Mouse (Mus musculus) naive thymus-derived CD4-positive, alpha-beta T cell, adult 2 months (primary cell): ENCODE measurements around the gene 9330182L06Rik.

Source experiments
- DNase-seq: peaks from one replicate; pipeline ENCODE4 v3.0.0-alpha.2; 2011; ENCODE audit warnings: low read depth

Gene 9330182L06Rik

DNA sequence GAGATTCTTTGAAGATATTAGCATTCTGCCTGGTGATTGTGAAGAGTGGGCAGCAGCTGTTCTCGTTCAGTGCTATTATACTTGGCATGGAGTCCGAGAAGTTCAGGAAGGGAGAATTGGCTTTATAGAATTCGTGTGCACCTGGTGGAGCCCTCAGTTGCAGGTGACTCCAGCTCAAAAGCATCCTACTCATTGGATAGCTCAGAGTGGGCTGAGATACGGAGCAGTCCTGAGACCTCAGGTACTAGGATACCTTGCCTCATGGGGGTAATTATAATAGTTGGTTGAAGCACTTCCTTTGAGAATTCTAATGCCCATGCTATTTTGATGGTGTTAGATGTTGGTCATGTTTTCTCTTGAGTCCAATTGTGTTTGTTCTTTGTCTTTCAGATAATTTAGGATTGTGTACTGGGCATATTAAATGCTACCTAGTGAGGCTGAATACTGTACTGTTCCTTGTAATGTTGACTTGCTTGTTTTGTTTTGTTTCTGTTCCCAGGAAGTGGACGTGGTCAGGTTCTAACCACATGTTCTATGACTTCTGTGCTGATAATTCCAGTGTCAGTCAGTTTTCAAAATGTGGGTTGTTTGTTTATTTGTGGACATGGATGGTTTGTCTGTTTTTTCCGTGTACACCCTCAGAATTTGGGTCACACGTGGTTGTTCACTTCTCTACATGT lies 96.2 kb downstream of the 9330182L06Rik start:
- DNase-seq = no peak

- no peak for DNase-seq
Observed at GRCm38 (mm10) chr5:9364937-9365336, 99.0 kb downstream of the 9330182L06Rik start.

- DNase-seq = no peak
Observed at GRCm38 (mm10) chr5:9367920-9368692, 102.2 kb downstream of the 9330182L06Rik start.

GRCm38 (mm10) chr5:9371127-9371526 lies 105.2 kb downstream of the 9330182L06Rik start:
- no peak for DNase-seq

DNA sequence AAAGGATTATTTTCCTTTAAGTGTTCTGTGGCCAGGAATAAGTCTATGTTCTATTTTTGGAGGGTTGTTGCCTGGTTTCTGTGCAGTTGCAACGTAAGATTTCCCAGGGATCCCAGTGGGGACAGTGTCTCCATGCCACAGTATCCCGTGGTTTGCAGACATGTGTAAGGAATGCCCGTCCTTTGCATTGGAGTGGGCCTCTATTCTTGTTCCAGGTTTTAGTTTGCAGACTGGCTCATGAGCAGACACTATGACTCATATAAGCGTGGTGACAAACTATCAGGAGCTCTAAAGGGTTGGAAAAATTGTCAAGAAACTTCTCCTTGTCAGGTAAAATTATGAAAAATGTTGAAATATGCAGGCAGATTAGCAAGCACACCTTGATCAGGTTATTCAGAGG lies 107.4 kb downstream of the 9330182L06Rik start:
- no peak for DNase-seq

GRCm38 (mm10) chr5:9389968-9390367 lies 124.0 kb downstream of the 9330182L06Rik start:
- no peak for DNase-seq

DNA sequence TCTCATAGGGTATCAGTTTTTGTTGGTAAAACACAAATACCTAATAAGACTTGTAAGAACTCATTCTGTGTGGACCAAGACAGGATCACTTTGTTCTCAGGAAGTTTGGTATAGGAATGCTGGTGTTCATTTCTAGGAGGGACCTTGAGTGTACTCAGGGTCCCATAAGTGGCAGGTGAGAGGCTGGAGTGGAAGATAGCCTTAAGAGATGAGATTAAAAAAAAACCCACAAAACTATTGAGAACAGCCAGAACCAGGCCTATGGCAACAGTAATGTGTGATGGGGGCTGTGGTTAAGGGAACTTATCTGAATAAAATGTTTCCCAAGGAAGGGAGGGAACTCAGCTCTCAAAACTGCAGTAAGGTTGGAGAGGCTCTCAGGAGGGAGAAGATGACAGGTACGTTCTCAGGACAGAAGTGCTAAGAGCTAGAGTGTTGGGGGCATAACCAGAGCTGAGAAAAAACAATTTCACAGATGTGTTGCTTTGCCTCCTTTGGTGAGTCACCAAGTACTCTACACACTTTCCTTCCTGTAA lies 126.0 kb downstream of the 9330182L06Rik start:
- no peak for DNase-seq

DNA sequence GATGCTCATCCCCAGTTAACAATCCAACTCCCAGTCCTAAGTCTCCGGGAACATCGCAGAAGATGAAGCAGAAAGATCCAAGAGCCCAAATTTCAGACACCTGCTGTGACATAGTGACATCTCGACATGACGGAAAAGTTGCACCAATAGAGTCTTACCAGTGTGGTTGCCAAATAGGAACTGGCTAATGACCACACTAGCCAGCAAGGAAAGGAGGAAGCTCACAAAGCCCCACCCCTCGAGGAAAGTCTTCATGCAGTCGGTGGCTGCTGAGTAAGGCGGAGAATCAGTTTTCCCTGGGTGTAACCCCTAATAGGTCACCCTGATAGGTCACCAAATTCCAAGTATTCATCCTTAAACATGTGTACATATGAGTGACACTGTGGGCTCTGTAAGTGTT lies 151.2 kb downstream of the 9330182L06Rik start:
- DNase-seq = no peak

DNA sequence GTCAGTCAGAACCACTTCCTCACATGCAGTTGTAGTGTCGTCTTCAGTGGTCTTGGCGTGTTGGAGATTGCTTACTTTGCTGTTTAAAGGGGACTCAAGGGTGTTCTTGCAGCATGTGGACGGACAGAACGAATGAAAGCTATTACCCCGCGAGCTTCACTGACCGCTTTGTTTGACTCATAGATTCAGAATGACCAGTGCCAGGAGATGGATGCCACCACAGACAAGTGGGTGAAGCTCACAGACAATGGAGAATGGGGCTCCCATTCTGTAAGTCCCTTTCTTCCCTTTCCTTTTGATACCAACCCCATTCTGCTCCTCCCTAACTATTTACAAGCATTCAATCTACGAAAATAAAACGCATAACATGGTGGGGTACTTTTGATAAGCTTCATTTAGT lies 151.9 kb downstream of the 9330182L06Rik start:
- no peak for DNase-seq

GRCm38 (mm10) chr5:9419964-9420363 lies 154.0 kb downstream of the 9330182L06Rik start:
- DNase-seq = no peak

GRCm38 (mm10) chr5:9424464-9424863 lies 158.5 kb downstream of the 9330182L06Rik start:
- DNase-seq = no peak

- no peak for DNase-seq
Observed at GRCm38 (mm10) chr5:9427165-9427564, 161.2 kb downstream of the 9330182L06Rik start.

DNA sequence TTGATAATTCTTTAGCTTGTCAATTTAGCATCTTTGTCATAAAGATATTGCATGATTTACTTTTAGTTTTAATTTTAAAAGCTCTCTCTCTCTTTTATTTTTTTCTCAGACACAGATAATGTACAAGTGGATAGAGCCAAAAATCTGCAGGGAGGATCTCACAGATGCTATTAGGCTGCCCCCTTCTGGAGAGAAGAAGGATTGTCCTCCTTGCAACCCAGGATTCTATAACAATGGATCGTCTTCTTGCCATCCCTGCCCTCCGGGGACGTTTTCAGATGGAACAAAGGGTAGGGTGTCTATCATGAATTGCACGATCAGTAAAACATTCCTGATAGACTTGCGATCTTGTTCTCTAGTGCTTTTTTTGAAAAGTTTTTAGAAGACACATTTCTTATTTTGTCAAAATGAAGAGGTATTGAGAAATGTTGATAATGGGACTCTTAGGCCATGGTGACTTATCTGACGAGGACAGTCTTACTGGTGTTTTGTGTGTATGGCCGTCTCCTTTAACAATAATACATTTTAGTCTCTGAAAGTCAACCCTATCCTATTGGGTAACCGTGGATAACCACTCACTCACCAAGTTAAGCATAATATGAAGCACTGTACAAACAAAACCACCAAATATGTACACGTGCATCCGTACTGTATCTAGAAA lies 161.8 kb downstream of the 9330182L06Rik start:
- peak; percentile 36 for DNase-seq

- no peak for DNase-seq
Observed at GRCm38 (mm10) chr5:9428728-9429127, 162.8 kb downstream of the 9330182L06Rik start.

- no peak for DNase-seq
Observed at GRCm38 (mm10) chr5:9446146-9446545, 180.2 kb downstream of the 9330182L06Rik start.

GRCm38 (mm10) chr5:9448931-9449330 lies 183.0 kb downstream of the 9330182L06Rik start:
- no peak for DNase-seq

DNA sequence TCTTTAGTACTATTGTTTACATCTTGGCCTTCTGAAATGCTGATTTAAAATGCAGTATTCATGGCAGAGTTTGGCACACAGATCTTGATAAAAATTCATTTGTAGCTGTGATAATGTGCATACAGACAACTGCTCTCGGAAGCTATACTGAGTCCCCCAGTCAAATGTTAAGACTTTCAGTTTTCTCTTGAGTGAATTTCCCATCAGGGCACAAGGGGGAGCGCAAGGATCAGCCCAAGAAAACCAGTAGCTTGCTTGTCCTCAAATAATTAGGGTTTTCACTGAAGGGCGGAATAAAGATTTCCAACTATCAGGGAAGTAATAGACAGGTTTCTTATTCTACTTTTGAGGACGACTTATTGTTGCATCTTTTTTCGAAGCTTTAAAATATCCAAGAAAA lies 183.7 kb downstream of the 9330182L06Rik start:
- no peak for DNase-seq

DNA sequence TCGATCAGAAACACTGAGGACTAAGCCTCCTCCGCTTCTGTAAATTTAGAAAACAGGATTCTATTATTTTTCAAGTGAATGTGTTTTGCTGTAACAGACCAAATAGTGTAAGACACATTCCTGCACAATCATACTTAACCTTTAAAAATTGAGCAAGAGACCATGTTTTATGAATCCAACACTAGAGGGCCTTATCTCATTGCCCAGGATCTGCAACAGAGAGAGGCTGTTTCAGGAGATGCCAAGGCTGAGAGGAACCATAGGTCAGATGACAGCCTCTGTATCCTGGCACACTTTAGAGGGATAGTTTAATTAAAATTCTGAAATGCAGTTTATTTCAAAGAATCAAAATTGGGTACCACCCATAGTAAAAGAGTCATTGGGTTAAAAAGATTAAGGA lies 187.4 kb downstream of the 9330182L06Rik start:
- no peak for DNase-seq

GRCm38 (mm10) chr5:9477587-9477986 lies 211.7 kb downstream of the 9330182L06Rik start:
- no peak for DNase-seq

DNA sequence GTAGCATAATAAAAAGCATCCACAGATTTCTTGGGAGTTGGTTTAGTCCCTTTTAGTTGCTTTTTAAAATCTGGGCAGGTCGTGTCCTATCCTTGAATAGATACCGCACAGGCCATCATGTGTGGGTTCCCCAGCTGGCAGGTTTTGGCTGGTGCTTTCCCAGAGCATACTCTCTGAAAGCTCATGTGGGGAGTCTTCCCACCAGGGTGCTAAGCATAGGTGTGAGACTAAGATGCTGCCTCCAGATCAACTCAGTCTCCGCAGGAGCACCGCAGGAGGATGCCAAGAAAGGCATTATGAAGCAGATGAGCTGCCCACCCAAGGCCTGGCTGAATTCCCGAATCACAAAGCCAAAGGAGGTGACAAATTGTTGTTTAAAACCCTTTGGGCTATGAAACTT lies 229.5 kb downstream of the 9330182L06Rik start:
- no peak for DNase-seq

DNA sequence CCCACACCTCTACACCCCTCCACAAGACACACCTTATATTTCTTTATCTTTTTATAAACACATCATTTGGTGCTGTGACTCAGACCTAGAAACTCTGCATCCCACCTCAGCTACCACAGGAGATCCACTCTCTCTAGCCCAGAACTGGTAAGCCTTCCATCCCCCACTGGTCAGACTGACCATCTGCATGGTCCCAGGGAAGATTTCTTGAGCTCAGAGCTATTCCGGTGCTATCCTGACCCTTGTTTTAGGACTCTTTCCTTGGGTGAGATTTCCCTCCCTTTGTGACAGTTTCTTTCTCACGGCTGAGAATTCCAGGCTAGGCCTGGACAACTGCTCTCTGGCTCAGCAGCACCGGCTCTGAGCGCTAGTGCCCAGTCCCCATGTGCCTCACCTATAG lies 231.3 kb downstream of the 9330182L06Rik start:
- no peak for DNase-seq

DNA sequence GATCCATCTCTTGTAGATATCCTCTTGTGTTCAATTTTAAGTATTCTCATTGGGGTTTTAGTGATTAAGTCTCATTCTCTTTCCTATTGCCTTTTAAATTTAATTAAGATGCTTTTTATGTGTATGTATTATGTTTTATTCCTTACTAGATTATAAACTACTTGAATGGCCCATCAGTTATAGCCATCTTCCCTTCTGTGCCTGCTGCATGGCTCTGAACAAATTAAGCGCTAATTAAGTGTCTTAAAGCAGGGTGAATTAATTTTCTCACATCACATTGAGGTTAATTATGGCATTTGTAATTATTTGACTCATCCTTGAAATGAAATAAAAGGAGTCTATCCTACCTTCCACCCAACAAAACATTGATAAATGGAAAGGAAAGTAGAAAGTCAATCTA lies 245.1 kb downstream of the 9330182L06Rik start:
- no peak for DNase-seq

- no peak for DNase-seq
Observed at GRCm38 (mm10) chr5:9525507-9525906, 259.6 kb downstream of the 9330182L06Rik start.
